Mouse (Mus musculus) layer of hippocampus, adult 9-11 months (tissue): Measurements from ENCODE around the gene Wipf2.
"Not testable (repeated sequence)": the region's sequence is repeated elsewhere in the genome, so short reads cannot be mapped to it uniquely, and the experiment has no call there.

ENCODE experiments used
- DNase-seq: peaks from one replicate; pipeline ENCODE4 v3.0.0; 2022

Wipf2 gene

GRCm38 (mm10) chr11:98932293-98933091 is 69.1 kb downstream of the Wipf2 start:
- no peak for DNase-seq

GRCm38 (mm10) chr11:98933151-98933550 is 69.7 kb downstream of the Wipf2 start:
- peak; percentile 67 for DNase-seq

- DNase-seq: not testable (repeated sequence)
Measured at GRCm38 (mm10) chr11:98933847-98934246, 70.4 kb downstream of the Wipf2 start.

- DNase-seq: no peak
Measured at GRCm38 (mm10) chr11:98934367-98934766, 70.9 kb downstream of the Wipf2 start.

GRCm38 (mm10) chr11:98935123-98935522 is 71.7 kb downstream of the Wipf2 start:
- no peak for DNase-seq

GRCm38 (mm10) chr11:98936170-98936569 is 72.7 kb downstream of the Wipf2 start:
- DNase-seq: no peak

- no peak for DNase-seq
Measured at GRCm38 (mm10) chr11:98936606-98937409, 73.4 kb downstream of the Wipf2 start.

- peak; percentile 72 for DNase-seq
Measured at GRCm38 (mm10) chr11:98937410-98937913, 74.0 kb downstream of the Wipf2 start.

GRCm38 (mm10) chr11:98937914-98938694 is 74.7 kb downstream of the Wipf2 start:
- DNase-seq: no peak

GRCm38 (mm10) chr11:98938701-98939083 is 75.3 kb downstream of the Wipf2 start:
- DNase-seq: no peak

GRCm38 (mm10) chr11:98939084-98939952 is 75.9 kb downstream of the Wipf2 start:
- no peak for DNase-seq

GRCm38 (mm10) chr11:98939953-98940641 is 76.7 kb downstream of the Wipf2 start:
- DNase-seq: peak; percentile 67

- DNase-seq: no peak
Measured at GRCm38 (mm10) chr11:98940776-98941175, 77.3 kb downstream of the Wipf2 start.

- peak; percentile 80 for DNase-seq
Measured at GRCm38 (mm10) chr11:98941341-98941825, 77.9 kb downstream of the Wipf2 start.

- DNase-seq: peak; percentile 79
Measured at GRCm38 (mm10) chr11:98941826-98942550, 78.5 kb downstream of the Wipf2 start.

- no peak for DNase-seq
Measured at GRCm38 (mm10) chr11:98942555-98942922, 79.1 kb downstream of the Wipf2 start.

GRCm38 (mm10) chr11:98942923-98943641 is 79.6 kb downstream of the Wipf2 start:
- no peak for DNase-seq

GRCm38 (mm10) chr11:98943741-98944461 is 80.5 kb downstream of the Wipf2 start:
- DNase-seq: no peak
